Mouse (Mus musculus): ENCODE measurements around the gene Tlr9.

Tlr9 gene

DNA sequence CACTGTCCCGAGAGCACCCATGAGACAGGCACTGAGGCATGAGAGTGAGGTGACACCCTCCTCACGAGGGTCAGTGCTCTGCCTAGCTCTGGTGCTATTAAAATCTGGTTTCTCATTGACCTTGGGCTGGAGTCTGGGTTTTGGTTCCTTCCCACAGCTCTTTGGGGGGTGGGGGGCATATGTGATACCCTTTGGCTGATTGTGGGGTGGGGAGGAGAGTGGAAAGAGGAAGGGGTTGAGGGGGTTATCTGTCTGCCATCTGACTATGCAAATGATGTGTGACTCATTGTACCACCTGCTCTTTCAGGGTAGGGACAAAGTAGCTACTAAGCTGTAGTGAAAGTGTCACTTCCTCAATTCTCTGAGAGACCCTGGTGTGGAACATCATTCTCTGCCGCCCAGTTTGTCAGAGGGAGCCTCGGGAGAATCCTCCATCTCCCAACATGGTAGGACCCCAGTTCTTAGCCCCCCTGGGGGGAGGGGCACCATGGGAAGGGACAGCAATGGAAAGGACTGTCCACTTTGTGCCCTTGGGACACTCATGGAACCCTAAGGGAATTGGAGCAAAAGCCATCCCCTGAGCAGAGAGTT lies at the start of gene Tlr9:
Gene Tlr9 (plus strand): TSS at position 338 of the 591 bp plus-strand sequence.
- no peak for DNase-seq

DNA sequence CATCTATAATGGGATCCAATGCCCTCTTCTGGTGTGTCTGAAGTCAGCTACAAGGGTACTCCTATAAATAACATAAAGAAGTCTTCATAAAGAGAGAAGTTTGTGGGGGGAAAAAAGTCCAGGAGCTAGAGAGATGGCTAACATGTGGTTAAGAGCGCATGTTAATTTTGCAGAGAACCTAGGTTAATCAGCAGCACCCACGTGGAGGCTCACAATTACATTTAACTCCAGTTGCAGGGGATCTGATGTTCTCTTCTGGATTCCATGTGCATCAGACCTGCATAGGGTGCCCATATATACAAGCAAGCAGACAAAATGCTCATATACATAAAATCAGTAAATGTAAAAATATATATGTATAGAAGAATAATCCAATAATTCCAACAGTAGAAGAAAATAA lies 49.0 kb upstream of the Tlr9 start:
- no peak for DNase-seq

DNA sequence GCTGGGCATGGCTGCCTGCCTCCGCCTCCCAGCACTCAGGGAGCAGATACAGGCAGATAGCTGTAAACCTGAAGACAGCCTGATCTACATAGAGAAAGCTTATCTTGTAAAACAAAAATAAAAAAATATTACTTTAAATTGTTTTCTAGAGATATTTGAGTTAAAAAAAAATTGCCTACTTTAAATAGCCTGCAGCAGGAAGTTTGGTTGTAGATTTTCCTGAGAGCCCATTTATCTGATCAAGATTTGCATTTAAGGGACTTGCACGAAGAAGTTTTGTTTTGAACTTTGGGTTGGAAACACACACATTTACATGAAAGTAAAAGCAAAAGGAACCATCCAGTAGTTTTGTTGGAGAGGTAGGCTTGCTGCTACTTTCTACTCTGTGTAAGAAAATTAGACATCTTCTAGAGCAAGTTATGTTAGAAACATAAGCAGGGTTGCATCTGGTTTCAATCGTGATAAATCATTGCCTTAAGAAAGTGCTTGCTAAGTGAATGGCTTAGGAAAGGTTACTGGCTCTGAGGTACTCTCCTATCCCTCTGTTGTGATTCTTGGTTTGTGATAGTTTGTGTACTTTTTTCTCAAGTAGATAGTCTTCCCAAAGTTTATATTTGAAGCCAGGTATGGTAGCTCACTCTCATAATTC lies 46.7 kb upstream of the Tlr9 start:
- DNase-seq = no peak

DNA sequence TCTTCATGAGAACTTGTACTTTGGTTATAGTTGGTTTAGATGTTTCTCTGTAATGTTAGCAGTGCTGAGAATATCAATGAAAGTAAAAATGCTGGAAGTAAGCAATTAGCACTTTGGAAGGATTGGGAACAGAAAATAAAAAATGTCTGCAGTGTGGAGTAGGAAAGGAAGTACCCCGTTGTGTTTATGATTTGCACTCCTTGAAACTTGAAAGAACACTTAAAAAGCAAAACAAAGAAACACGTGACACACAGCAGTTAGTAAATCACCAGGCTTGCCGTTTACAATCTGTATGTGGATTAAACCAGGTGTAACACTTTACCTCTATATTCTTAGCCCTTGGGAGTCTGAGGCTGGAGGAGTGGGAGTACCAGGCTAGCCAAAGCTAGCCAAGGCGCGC lies 45.6 kb upstream of the Tlr9 start:
- no peak for DNase-seq

DNA sequence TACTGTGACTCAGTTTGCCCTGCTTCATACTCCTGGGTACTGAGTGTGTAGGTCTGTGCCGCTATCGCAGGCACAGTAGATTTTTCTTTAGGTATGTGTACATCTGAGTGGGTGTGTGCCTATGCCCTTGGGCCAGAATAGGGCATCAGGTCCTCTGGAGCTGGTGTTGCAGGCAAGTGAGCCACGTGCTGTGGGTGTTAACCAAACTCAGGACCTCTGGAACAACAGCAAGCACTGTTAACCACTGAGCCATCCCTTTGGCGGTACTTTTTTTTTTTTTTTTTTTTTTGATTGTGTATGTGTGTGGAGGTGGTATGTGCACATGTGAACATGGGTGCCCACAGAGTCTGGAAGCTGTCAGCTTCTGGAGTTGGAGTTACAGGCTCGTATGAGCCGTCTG lies 44.6 kb upstream of the Tlr9 start:
- DNase-seq = no peak

DNA sequence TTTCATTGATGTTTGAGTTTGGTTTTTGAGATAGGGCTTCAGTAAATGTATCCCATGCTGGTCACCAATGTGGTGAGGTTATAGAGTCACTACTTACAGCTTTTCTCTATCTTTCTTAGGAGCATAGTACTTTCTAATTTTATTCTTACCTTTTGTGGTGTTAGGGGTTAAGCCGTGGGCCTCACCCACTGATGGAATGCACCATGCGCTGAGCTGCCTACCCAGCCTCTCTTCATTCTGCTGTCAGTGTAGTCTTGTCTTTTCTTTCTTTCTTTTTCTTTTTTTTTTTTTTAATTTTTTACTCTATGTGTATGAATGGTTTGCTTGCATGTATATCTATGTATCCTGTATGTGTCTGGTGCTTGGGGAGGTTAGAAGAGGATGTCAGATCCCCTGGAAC lies 42.9 kb upstream of the Tlr9 start:
- DNase-seq = no peak

DNA sequence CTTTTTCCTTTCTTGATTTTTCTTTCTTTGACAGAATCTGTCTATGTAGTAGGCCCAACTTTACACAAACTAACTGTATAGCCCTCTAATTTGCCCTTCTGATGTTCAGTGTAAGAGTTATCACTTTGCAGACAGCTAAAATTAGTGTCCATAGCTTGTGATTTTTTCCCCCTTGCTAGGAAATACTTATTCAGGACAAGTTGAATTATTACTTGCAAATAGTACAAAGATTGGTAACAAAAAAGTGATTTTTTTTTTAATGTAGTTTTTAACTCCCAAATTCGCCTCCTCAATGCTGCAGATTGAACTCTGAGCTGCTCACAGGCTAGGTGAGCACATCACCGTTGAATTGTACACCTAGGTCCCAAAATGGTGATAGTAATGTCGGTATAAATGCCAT lies 42.4 kb upstream of the Tlr9 start:
- DNase-seq = no peak

DNA sequence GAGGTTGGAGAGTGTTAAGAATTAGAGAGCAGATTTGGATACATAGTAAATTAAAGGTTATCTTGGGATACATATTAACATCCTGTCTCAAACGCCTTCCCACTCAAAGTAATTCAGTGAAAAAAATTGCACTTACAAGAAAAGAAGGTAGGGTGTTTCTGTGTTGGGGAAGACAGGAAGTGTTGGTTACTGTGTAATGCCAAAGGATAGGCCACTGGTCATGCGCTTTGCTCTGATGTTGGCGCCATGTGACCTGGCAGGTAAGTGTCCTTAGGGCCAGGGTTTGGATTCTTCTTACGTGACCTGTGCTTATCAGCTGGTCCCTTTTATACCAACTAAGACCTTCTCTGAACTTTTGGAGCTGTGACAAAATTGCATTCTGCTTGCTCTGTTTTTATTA lies 40.3 kb upstream of the Tlr9 start:
- DNase-seq = no peak

DNA sequence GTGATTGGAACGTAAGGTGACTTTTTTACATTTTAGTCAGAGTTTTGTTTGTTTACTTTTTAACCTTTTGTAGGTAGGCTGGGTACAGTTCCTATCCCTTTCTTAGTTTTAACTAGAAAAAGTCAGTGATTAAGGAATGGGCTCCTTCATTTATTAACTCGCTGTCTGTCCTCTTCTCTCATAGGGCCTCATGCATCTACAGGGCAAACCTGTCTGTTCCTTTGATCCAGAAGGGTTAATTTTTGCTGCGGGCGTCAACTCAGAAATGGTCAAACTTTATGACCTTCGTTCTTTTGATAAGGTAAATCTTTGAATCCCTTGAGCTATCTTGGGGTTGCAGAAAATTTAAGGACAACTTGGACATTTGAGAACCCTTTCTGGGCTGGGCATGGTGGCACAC lies 38.4 kb upstream of the Tlr9 start:
- no peak for DNase-seq

DNA sequence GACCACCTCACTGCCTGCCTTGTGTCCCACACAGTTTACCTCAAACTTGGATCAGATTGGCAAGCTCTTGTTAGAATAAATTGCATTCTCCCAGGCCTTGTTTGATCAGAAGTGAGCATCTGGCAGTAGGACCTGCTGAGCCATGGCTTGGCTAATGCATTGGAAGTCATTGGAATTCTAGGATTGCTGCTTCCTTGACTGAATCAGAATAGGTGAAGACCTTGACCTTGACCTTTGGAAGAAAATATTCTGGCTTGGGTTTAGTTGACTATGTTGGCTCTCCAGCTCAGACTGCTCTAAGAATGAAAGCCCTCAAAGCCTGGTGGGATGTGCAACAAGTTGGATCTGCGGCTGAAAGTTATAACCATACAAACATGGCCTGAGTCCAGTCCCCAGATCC lies 31.0 kb upstream of the Tlr9 start:
- no peak for DNase-seq

DNA sequence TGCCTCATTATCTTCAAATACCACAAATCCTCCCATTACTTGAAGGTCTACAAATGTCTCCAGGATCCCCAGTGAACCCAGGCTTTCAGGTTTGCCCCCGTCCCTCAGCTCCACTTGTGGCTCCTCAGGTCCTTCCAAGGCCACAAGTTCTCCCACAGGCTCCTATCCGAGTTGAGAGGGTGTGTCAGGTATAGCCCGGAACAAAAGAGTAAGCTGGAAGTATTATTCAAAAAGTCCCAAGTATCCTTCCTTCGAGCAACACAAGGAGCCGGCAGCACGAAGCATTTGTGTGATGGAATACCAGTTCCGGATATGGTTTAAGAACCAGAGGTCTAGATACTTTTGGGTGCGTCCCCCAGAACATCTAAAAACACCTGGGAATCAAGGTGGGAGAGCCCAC lies 30.4 kb upstream of the Tlr9 start:
- DNase-seq = no peak

DNA sequence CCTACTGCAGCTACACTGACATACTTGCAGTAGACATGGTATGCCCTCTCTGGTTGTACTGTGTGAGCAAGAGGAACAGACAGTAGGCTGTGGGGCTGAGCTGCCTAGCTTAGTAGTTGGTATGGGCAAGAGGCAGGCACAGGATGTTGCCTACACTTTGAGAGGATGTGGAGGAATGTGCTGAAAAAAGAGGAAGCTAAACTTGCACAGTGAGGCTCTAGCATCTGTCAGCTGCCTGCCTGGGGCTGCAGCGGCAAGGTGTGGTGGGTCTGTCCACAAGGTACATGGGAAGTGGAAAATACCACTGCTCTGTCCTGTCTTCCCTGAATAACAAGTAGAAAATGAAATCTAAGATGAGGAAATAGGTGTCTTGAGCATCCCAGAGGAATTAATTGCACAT lies 29.4 kb upstream of the Tlr9 start:
- DNase-seq = no peak

DNA sequence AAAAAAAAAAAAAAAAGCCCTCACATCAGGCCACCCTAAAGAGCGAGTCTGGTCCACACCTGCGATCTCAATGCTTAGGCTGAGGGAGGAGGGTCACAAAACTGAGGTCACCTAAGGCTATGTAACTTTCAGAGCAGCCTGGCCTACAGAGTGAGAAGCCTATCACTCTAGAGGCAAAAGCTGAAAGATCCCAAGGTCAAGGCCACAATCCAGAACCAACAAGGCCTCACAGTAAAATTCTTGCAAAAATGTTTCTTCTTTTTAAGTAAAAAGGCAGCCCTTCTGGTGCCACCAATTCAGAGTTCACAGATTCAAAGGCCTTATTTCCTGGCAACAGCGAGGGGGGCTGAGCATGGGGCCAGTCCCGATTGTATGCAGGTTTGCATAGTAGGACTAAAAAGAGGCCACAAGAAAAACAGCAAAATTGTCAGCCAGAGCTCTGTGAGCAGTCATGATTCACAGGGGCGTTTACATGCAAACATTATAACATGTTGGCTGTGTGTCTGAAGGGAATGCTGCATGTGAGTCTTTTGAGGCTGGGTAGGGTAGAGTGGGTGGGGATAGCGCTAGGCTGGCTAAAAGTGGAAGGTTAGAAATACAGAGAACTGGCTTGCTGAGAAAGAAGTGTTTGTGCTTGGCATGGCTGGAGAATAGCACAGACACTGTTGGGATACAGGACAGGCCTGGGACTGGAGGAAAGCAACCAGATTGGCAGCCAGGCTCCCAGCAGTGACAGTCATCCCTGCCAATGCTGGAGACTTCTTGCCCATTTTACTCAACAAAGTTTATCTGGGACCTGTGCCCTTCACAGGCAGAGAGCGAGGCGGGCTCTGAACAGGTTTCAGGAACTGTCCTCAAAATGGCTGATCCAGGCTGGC lies 28.2 kb upstream of the Tlr9 start:
- DNase-seq = no peak

DNA sequence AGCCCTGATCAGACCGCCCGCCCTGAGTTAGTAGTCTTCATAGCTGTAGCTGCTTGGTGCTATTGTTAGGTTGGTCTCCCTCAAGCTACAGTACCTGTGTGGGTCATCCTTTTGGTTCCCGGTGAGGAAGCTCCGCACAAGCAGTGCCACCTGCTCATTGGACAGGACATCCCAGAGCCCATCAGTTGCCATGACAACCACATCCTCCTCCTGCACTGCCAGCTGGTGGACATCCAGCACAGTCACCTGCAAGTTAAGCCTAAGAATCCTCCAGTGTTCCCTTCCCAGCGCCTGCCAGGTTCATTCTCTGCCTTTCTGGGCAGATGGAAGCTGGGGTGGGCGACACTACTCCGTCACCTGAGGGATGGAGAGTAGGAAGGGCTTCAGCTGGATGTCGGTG lies 26.7 kb upstream of the Tlr9 start:
- peak; percentile 48 for DNase-seq

DNA sequence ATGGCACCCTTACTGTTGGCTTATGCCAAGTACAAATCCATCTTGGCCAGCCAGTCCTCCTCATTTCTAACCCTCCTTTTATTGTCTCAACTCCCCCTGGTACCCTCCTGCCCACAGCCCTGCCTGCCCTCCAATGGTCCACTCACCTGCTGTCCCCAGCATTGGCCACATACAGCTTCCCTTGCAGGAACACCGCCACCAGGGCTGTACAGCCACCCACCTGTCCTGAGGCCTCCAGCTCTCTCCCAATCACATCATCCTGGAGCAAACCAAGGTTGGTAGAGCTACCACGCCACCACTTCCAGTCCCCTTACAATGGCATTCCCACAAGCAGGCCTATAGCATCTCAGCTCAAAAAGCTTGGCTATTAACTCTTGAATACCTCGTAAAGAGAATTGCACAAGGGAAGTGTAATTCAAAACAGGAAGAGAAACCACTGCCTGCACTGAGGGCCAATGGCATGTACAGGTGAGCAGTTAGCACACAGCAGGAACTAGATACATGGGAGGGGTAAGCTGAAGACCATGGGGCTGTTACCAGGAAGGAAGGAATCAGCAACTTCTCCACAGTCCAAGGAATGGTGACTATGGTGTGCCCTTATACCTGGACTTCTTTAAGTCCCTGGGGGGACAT lies 25.2 kb upstream of the Tlr9 start:
- no peak for DNase-seq

DNA sequence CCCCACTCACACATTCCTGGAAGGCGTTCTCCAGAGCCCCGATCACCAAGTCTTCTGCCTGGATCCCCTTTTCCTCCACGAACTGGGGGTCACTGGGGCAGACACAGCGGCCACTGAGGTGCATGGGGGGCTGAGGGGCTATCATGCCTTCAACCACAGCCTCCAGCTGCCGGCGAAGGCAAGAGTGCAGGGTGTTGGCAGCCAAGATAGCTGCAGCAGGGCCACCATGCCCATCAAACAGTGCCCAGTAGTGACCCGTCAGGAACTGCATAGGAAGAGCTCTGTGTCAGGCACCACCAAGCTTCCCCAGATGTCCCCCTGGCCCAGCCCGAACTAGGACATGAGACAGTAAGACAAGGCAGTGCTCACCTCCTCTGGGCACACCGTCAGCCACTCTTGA lies 24.7 kb upstream of the Tlr9 start:
- no peak for DNase-seq

DNA sequence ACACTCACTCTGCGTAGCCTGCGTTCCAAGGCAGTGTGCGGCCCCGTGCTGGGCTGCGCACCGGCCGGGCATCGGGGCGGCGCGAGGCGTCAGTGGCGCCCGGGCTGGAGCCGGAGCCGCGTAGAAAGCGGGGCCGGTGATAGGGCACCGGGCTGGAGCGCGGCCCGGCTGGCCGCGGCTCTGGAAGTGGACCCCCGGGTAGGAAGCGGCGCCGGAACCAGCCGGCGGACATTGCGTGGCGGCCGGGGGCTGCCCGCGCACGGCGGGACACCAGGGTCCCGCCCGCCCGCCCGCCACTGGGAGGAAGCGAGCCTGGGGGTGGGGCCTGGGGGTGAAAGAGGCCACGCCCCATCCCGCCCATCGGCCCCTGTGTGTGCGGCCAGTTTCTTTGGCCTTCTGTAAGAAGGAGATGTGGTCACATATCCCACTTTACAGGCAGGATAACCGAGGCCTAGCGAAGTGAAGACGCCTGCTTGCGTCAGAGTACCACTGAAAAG lies 23.4 kb upstream of the Tlr9 start:
- DNase-seq = peak; percentile 75

DNA sequence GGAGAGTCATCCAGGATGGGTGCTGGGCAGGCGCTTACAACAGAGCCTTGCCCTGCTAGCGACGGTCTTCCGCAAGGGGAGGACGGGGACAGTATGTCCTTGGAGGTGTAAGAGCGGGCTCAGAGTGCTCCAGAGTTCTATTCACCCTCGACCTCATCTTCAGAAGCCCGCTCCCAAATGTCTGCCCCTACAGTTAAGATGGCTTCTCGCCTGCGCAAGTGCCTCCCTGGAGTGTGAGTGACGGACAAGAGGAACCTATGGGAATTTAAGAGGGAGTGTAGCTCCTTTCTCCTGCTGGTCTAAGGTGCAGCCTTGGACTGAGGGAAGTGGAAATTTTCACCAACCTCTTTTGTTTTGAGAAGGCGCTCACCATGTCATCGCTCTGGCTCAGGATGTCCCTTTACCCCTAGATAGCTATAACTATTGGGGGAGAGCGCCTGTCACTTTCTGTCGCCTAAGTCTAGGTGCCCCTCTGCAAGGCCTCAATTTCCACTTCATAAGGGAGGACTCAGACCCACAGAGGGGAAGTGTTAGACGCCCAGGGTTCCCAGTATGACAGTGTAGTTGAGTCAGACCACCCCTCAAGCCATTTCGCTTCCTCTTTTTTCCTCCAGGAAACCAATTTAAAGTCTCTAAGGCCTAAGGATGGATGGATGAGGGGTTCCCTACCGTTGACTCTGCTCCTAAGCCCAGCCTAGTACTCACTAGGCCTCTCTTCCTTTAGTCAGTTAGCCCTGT lies 22.7 kb upstream of the Tlr9 start, which contains the start of gene Ppm1m:
Gene Ppm1m (minus strand): TSS at position 212 of the 738 bp plus-strand sequence.
- DNase-seq = no peak

DNA sequence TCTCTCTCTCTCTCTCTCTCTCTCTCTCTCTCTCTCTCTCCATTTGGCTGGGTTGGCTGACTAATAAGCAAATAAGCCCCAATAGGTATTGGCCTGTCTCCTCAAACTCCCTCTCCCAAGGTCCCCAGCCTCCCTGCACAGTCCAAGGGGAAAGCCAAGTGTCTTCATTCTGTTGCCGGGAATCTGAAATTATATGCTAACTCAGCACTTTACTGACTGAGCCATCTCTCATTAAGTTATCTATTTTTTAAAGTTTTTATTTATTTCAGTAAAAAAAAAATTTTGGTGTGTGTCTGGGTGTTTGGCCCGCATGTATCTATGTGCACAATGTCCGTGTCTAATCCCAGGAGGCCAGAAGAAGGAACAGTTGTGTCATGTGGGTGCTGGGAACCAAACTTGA lies 20.5 kb upstream of the Tlr9 start:
- DNase-seq = no peak

DNA sequence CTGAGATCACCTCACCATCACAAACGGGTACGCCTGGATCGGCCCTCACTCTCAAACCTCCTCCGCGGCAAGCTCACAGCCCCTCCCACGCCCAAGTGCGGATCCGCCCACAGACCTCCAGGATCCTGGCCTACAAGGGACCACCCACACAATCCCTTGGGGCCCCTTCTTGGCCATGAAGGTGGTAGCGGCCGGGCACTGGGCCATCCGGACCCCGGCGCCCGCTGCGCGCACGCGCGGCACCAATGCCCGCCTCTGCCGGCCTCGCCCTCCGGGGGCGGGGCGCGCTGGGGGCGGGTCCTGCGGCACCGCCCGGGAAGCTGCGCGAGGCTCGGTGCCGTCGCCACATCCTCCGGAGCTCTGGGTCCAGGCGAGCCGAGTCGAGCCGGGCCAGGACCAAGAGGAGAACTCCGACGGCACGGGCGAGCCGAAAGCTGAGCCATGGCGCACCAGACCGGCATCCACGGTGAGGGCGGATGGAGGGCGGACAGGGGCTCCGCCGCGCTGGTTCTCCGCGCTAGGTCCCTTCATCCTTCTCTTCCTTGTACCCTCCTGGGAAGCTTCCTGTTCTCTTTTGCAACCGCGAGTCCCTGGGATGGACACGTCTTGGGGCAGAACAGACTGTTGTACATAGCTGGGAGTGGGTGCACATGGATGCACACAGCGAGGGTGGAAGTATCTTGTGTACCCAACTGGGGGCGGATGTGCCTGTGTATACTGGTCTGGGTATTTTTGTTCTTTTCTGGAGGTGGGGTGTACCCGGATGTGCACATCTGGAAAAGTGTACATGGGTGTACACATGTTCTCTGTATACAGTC lies 19.4 kb upstream of the Tlr9 start, which contains the start of gene Twf2:
Gene Twf2 (plus strand): TSS at position 290 of the 818 bp plus-strand sequence.
- peak; percentile 96 for DNase-seq

DNA sequence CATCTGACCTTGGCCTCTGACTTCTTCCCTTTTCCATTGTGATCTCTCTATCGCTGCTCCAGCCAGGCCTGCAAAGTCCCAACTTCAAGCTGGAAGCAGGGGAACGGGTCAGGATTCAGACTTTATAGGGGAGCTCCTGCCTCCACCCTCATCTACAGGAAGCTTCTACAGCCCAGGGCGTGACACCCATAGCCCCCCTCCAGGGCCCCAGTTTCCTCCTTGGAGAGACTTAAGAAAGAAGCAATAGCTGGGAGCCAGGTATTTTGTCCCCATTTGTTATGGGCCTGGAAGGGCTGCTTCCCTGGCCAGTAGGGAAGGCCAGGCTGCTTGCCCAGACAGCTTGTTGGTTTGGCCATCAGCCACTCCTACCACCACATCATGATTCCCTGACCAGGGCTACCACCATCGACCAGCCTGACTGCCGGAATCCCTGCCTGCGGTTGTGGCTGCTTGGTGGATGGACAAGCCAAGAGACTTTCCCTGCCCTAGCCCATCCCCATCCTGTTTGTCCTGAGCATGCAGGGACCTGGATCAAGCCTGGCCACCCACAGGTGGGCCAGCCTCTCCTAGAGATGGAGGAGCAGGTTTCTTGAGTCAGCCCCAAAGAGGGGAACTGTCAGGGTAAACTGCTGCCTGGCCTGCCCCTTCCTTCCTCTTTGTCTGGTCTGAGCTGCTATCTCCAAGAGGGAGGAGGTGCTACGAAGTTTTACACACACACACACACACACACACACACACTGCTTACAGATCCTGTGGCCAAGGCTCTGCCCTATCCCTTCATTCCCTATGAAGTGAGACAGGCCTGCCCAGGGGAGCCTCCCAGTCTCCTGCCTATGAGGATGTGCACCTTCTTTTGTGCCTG lies 18.2 kb upstream of the Tlr9 start:
- DNase-seq = no peak

Measured in retina, postnatal 1 day (tissue).